Mouse (Mus musculus) lung, postnatal 36 days (tissue): ENCODE measurements around the gene Armh1.
"Not testable (repeated sequence)": the region's sequence is repeated elsewhere in the genome, so short reads cannot be mapped to it uniquely, and the experiment has no call there.

Source experiments
- DNase-seq: peaks from one replicate; pipeline ENCODE4 v3.0.0; 2022; ENCODE audit warnings: mixed read lengths

The Armh1 gene

DNA sequence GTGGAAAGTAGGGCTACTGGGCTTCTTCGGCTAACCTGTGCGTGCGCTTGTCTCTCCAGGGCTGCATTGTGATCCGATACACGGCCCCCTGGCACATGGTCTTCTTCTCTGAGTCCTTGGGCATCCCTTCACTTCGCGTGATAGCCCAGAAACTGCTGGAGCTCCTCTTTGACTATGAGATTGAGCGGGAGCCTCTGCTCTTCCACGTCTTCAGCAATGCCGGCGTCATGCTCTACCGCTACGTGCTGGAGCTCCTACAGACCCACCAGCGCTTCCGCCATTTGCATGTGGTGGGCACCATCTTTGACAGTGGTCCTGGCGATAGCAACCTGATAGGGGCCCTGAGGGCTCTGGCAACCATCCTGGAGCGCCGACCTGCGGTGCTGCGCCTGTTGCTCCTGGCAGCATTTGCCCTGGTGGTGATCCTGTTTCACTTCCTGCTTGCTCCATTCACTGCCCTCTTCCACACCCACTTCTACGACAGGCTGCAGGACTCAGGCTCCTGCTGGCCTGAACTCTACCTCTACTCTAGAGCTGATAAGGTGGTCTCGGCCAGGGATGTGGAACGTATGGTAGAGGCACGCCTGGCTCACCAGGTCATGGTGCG lies 16.0 kb upstream of the Armh1 start:
- no peak for DNase-seq

DNA sequence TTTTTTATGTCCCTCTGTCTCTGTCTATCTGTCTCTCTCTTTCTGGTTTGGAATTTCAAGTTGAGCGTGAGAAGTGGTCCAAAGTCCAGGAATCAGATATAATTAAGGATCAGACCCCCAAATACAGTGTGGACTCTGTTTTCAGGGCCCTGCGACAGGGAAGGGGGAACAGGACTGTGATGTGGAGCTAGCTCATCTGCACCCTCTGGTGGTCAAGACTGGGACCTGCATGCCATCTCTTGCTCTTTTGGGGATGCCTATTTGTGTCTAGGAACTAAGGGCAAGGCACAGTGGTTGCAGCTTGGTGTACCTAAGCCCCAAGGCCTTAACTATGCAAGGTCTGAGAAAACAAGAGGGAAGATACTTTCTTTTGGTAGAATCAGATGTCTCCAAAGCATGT lies 15.4 kb upstream of the Armh1 start:
- DNase-seq, result peak; percentile 89

DNA sequence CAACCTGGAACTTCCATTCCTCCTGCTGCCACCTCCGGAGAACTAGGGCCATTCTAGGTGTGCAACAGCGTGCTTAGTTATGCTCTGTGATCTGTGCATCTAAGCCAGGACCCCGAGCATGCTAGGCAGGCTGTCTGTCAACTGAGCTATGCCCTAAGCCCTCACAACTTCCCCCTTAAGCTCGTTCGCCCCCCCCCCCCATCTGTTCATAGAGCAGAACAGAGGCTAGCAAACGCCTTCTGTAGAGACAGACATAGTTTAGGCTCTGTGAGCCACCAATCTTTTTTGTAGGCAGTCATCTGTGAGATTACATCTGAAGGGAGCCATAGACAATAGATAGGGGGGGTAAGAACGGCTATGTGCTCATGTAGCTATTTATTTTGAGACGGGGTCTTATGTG lies 11.1 kb upstream of the Armh1 start:
- DNase-seq, result no peak

DNA sequence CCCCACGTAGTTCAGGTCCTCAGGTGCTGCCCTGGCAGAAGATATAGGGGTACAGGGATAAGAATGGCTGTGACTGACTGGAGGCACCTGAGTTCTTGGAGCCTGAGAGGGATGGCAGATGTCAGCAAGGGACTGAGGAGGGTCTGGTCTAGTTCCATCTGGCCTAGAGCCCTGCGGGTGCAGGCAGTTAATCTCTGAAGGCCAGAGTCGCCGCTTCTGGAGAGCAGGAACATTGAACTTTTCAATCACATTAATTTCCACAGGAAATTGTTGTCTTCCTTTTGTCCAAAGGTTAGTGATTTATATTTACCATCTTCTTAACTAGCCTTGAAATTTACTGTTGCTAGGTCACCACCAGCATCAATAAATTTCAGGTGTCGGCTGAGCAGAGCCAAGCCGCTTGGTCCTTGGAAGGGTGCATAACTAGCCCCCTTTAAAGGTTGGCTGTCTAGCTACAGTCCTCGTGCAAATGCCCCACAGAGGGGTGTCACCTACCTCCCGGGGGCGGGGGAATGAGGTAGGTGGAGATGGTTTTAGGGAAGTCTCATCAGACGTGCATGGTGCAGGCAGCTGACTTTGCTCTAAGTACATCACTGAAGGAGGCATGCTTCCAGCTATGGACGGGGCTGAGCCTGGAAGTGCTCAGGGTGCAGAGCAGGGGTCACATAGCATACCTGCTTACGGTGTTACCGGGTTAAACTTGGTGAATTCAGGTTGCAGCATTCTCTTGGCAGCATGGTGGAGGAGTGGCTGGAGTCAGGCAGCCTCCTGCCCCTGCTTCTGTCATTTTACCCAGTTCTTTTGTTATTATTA lies 10.4 kb upstream of the Armh1 start:
- DNase-seq, result no peak

DNA sequence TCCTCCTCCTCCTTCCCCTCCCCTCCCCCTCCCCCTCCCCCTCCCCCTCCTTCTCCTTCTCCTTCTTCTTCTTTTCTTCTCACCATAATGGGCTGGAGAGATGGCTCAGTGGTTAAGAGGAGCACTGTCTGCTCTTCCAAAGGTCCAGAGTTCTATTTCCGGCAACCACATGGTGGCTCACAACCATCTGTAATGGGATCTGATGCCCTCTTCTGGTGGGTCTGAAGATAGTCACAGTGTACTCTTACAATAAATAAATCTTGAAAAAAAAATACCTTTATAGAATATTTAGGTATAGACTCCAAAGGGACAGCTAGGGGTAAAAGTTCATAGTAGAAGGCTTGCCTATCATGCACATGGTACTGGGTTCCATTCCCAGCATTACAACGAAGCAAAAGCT lies 9.3 kb upstream of the Armh1 start:
- no peak for DNase-seq

GRCm38 (mm10) chr4:117259909-117260308 lies 8.0 kb upstream of the Armh1 start:
- DNase-seq, result not testable (repeated sequence)

DNA sequence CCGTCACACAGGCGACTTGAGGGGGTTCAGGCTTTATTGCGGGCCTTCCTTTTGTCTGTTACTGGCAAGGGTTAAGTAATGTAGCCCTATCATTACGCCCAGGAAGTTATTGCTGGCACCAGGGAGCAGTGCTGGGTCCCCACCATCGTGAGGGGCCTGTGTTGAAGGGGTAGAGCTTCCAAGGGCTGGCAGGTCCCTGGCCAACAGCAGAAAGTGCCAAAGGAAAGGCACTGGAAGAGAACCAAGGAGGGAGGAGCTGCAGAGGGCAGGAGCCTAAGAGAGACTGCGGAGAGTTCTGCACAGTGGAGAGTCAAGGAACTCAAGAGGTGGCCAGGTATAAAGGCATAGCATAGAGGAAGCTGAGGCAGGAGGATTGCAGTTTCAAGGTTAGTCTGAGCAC lies 2.7 kb upstream of the Armh1 start:
- DNase-seq, result peak; percentile 8

- peak; percentile 19 for DNase-seq
Observed at GRCm38 (mm10) chr4:117254017-117254627, 2.2 kb upstream of the Armh1 start.

GRCm38 (mm10) chr4:117253218-117254016 lies 1.5 kb upstream of the Armh1 start:
- DNase-seq, result no peak

GRCm38 (mm10) chr4:117252755-117253154 lies 830 bp upstream of the Armh1 start:
- no peak for DNase-seq

DNA sequence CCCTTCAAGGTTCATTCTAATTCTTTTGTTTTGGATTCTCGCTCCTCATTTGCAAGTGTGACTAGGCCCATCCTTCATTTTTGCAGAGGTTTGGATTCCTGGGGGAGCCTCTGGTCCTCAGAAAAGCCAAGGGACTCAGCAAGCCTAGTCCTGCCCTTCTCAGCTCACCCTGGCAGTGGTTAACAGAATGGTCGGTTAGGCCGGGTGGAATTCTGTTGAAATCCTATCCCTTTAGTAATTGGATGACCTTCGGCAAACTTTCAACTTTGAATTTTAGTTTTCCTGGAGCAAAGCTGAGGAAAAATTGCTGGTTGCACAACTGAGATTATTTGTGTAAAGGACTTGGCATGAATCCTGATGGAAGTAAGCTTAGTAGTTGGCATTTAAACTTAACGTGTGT lies 426 bp upstream of the Armh1 start:
- peak; percentile 65 for DNase-seq

DNA sequence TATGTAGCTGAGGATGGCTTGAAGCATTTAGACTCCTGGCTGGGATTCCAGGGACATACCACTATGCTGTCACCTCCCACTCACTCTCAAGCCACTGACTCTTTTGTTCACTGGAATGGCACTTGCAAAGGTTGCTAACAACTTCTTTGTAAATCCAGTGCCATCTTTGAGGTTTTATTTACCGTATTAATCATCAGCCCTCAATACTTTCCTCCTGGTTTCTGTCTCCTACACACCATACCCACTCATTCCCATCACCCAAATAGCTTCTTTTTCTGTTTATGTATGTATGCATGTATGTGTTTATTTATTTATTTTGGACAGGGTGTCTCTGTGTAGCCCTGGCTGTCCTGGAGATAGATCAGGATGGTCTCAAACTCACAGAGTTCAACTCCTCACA lies 943 bp downstream of the Armh1 start:
- DNase-seq, result no peak

DNA sequence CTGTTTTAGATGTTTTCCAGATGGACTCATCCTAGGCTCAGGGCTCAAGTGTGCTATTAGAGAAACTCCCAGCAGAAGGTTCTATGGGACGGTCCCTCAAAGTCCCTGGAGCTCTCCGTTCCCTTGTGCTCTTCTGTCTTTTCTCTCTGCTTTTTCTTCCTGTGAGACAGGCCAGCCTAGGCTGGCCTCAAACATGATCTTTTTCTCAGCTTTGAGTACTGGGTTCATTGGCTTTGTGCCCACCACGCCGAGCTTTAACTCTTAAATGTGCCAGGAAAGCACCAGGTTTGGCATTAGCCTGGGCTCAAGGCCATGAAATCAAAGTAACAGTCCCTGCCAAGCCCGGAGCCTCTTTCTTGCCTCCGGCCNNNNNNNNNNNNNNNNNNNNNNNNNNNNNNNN lies 11.1 kb downstream of the Armh1 start:
- no peak for DNase-seq

GRCm38 (mm10) chr4:117239153-117239552 lies 12.8 kb downstream of the Armh1 start:
- DNase-seq, result peak; percentile 16

- peak; percentile 2 for DNase-seq
Observed at GRCm38 (mm10) chr4:117235822-117236221, 16.1 kb downstream of the Armh1 start.

GRCm38 (mm10) chr4:117234166-117234741 lies 17.7 kb downstream of the Armh1 start:
- DNase-seq, result no peak

- no peak for DNase-seq
Observed at GRCm38 (mm10) chr4:117231208-117231607, 20.7 kb downstream of the Armh1 start.

GRCm38 (mm10) chr4:117230331-117230730 lies 21.6 kb downstream of the Armh1 start:
- DNase-seq, result no peak

- peak; percentile 34 for DNase-seq
Observed at GRCm38 (mm10) chr4:117229590-117229989, 22.3 kb downstream of the Armh1 start.

GRCm38 (mm10) chr4:117225250-117225649 lies 26.7 kb downstream of the Armh1 start:
- no peak for DNase-seq

- no peak for DNase-seq
Observed at GRCm38 (mm10) chr4:117224122-117224521, 27.8 kb downstream of the Armh1 start.

DNA sequence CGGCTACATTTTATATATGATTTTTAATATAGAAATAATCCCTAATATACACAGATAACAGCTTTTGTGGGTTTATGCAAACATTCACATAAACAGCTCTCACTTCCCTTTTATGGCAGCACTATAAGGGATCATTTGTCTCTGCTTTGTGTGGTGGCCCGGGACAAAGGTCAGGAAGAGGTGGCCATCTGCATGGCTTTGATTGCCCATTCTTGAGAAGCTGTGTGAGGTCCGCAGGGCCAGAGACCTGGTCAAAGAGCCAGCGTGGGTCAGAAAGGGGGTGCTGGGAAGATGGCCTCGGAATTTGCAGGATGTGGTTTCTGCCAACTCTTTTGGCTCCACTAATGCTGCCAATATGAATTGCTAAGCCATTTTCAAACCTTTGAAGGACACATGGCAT lies 28.9 kb downstream of the Armh1 start:
- DNase-seq, result no peak

DNA sequence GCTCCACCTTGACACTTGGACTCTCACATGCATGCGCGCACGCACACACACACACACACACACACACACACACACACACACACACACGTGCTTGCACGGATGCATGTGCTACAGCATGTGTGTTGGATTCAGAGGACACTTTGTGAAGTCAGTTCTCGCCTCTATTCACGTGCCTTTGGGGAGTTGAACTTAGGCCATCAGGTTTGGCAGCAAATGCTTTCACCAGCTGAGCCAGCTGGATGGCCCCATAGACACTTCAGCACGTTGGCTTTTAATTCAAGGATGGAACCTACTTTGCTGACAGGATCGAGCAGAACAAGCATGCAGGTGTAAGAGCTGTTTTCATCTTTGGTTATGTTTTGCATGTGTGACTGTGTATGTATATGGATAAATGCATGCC lies 30.1 kb downstream of the Armh1 start:
- DNase-seq, result no peak
